Mouse (Mus musculus) heart, postnatal 36 days (tissue): Measurements from ENCODE around the gene Nkx2-5. TPM values are rescaled to one million over a fixed set of nuclear protein-coding genes. Genes with fewer than 3 reads are reported as not detected.

Experiments used
- DNase-seq, 2 experiments: peaks; one replicate each; pipeline ENCODE4 v3.0.0; 2021 to 2022
- intact Hi-C: fragments of 180-260 bp; cut with DNase I; formaldehyde crosslinking; loops from one replicate; pipeline ENCODE4 v1.15.1; 2025
- total RNA-seq, 2 experiments: library from RNA; stranded (reverse); gene quantifications; 2 replicates each; pipeline ENCODE4 v1.2.3; 2021

Gene Nkx2-5
- total RNA-seq: 10 to 100 TPM; 80.7 TPM

- no peak for DNase-seq
- intact Hi-C loops: no loop called here
These were observed at the start of gene Nkx2-5 for GRCm38 (mm10) chr17:26844909-26845148. Nkx2-5 (minus strand) TSS chr17:26845009.

- intact Hi-C loops: no loop called here
- no peak for DNase-seq
These were observed 49.5 kb upstream of the Nkx2-5 start for GRCm38 (mm10) chr17:26894342-26894741.

GRCm38 (mm10) chr17:26893492-26893891 lies 48.7 kb upstream of the Nkx2-5 start:
- intact Hi-C loops: no loop called here

GRCm38 (mm10) chr17:26892635-26893375 lies 48.0 kb upstream of the Nkx2-5 start:
- peak; percentile 32 to 60 for DNase-seq
- intact Hi-C loops: no loop called here

More at GRCm38 (mm10) chr17:26893492-26893891, 48.7 kb upstream of the Nkx2-5 start:
- no peak for DNase-seq

GRCm38 (mm10) chr17:26887926-26888325 lies 43.1 kb upstream of the Nkx2-5 start:
- intact Hi-C loops: loop anchor here (2.0 to 5.0 kb wide), 3 partner anchors 225 to 576 kb away; partner anchors contain the start of gene Atp6v0e
- no peak for DNase-seq

- peak; percentile 86 to 91 for DNase-seq
- intact Hi-C loops: loop anchor here (1.0 to 5.0 kb wide), 4 partner anchors 92 to 574 kb away; partner anchors contain the start of gene Atp6v0e
These were observed 41.4 kb upstream of the Nkx2-5 start for GRCm38 (mm10) chr17:26886047-26886749.

GRCm38 (mm10) chr17:26884995-26885926 lies 40.5 kb upstream of the Nkx2-5 start:
- intact Hi-C loops: loop anchor here (2.0 to 5.0 kb wide), 3 partner anchors 44 to 573 kb away; no protein-coding TSS in a partner anchor
- DNase-seq: peak; percentile 82 to 84

- DNase-seq: no peak
- intact Hi-C loops: no loop called here
These were observed 38.8 kb upstream of the Nkx2-5 start for GRCm38 (mm10) chr17:26883585-26883984.

GRCm38 (mm10) chr17:26882706-26883105 lies 37.9 kb upstream of the Nkx2-5 start:
- DNase-seq: no peak
- intact Hi-C loops: no loop called here

- intact Hi-C loops: no loop called here
- no peak for DNase-seq
These were observed 34.4 kb upstream of the Nkx2-5 start for GRCm38 (mm10) chr17:26879235-26879634.

- intact Hi-C loops: no loop called here
- no peak for DNase-seq
These were observed 33.1 kb upstream of the Nkx2-5 start for GRCm38 (mm10) chr17:26877927-26878326.

- intact Hi-C loops: no loop called here
- peak in 1 of 2 experiments; percentile 32 for DNase-seq
These were observed 29.7 kb upstream of the Nkx2-5 start for GRCm38 (mm10) chr17:26874542-26874941.

- intact Hi-C loops: no loop called here
- no peak for DNase-seq
These were observed 28.7 kb upstream of the Nkx2-5 start for GRCm38 (mm10) chr17:26873502-26873901.

- intact Hi-C loops: no loop called here
These were observed 28.1 kb upstream of the Nkx2-5 start for GRCm38 (mm10) chr17:26872870-26873269.

GRCm38 (mm10) chr17:26868756-26869155 lies 23.9 kb upstream of the Nkx2-5 start:
- DNase-seq: peak; percentile 40 to 62
- intact Hi-C loops: loop anchor here (2.0 kb wide), 1 partner anchor 18 kb away; no protein-coding TSS in a partner anchor

More at GRCm38 (mm10) chr17:26872870-26873269, 28.1 kb upstream of the Nkx2-5 start:
- DNase-seq: no peak

- no peak for DNase-seq
- intact Hi-C loops: no loop called here
These were observed 20.3 kb upstream of the Nkx2-5 start for GRCm38 (mm10) chr17:26865156-26865555.

GRCm38 (mm10) chr17:26864343-26864742 lies 19.5 kb upstream of the Nkx2-5 start:
- intact Hi-C loops: no loop called here

GRCm38 (mm10) chr17:26861793-26862192 lies 17.0 kb upstream of the Nkx2-5 start:
- intact Hi-C loops: no loop called here
- no peak for DNase-seq

More at GRCm38 (mm10) chr17:26864343-26864742, 19.5 kb upstream of the Nkx2-5 start:
- DNase-seq: no peak

GRCm38 (mm10) chr17:26861383-26861782 lies 16.6 kb upstream of the Nkx2-5 start:
- DNase-seq: peak; percentile 53 to 64

GRCm38 (mm10) chr17:26860906-26861305 lies 16.1 kb upstream of the Nkx2-5 start:
- intact Hi-C loops: no loop called here
- DNase-seq: no peak

More at GRCm38 (mm10) chr17:26861383-26861782, 16.6 kb upstream of the Nkx2-5 start:
- intact Hi-C loops: no loop called here

GRCm38 (mm10) chr17:26852262-26852661 lies 7.5 kb upstream of the Nkx2-5 start:
- no peak for DNase-seq
- intact Hi-C loops: no loop called here
